Mouse (Mus musculus) cerebellum, adult 11 months (tissue): ENCODE data around the gene Cmklr1.
A peak's percentile ranks its signal among the peaks of the same experiment; 100 is the strongest.

ENCODE experiments used
- DNase-seq: peaks from one replicate; pipeline ENCODE4 v3.0.0; 2022

The Cmklr1 gene

DNA sequence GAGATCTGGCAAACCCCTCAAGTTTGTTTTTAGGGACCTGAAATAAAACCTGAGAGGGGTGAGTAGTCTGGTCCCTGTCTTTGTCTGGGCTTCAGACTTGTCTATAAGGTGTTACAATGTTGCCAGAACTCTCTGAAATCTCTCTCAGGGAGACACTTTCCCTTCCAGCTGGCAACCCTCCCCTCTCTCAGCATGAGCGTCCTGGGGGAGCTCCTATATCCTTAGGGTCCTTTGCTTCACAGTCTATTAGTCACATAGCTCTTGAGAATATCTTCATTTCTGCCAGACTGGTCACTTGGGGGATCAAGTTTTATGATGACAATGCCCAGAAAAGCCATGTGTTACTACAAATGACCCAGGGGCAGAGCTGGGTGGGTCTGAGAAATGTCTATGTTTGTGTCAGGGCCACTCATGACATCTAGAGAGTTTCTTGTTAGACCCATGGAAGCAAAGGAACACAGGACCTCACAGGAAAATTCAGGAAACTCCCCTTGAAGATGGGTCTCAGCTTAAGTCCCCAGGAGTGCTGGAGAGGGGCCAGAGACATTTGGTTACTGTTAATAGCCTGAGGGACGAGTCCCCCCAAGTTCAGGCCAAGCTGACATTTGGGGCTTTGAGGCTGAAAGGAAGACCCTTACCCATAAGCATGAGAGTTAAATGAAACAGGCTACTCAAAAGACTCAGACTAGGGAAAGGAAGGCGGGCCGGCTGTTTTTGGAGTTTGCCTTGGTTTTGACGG, 66.6 kb downstream of the Cmklr1 start:
- DNase-seq = no peak

DNA sequence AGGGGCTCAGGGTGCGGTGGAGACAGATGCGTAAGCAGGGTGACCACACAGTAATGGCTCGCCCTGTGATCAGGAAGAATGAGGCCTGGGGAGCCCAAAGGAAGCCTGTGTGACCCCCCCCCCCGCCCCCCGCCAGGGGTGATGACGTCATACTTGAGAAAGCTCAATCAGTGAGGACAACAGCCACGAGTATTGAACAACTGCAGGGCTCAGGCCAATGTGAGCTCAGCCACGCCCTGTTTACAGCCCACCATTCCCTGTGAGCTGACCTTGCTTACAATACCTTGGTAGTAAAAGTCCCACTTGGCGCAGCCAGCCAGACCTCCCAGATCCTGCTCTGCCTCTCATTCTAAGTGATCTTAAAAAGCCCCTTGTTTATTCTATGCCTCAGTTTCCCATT, 69.4 kb downstream of the Cmklr1 start:
- DNase-seq = no peak

DNA sequence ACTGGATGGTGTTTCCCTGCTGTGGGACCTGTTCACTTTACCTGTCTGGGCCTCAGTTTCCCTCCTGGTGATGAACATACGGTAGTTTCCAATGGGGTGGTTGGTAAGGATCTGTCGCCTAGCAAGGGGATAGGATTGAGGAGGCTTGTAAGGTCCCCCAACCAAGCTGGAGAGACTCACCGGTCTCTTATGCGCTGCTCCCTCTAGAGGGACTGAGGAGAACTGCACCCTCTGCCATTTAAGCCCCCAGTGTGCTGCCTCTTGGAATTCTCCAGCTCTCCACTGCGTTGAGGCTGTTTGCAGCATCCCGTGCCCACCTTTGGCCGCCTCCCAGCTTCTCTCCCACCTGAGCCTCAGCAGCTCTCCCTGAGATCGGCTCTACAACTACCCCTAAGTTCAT, 70.0 kb downstream of the Cmklr1 start:
- no peak for DNase-seq

DNA sequence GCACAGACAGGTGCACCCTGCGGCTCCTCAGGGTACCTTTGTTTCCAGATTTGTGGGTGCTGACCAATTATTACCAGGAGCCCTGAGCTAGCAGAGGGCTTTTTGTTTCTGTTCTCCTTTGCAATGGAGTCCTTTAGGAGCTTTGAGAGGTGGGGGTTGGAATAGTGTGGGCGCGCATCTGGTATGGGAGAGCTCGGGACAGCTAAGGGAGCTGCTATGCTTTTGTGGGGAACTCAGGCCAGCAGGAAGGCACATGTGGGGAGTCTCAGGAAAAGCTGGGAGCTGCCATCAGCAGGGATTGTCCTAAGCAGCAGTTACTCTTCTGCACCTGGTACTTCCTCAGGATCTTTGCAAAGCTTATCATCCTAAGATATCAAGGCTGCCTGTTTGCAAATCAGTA, 71.1 kb downstream of the Cmklr1 start:
- no peak for DNase-seq

DNA sequence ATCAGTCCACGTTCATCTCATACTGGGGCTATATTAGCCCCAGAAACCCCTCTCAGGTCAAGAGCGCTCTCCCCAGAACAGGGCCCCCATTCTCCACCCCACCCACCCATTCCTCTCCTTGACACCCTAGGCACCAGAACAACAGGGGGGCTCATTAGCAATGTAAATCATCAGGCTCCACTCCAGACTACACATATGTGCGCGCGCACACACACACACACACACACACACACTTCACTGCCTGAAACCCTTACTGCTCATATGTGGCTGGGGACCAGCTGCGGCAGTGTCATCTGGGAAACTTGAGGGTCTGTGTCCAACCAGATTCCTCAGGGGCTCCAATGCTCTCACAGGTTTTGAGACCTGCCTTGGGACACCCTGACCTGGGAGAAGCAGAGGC, 71.8 kb downstream of the Cmklr1 start:
- no peak for DNase-seq

DNA sequence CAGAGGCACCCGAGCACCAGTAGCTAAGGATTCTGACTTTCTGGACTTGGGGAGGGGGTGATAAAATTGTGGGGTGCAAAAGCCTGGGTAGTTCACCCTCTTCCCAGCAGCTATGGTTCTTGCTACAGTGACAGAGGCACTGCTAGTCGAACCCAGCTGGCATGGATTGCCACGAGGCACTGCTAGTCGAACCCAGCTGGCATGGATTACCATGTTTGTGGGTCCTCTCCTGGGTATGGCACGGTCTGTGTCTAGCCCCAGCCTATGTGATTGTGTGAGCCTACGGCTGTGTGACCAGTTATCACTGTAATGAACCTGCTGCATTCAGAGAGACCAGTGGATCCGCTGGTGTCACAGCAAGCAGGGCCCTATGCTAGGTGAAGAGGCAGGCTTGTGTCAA, 72.7 kb downstream of the Cmklr1 start:
- DNase-seq = no peak

DNA sequence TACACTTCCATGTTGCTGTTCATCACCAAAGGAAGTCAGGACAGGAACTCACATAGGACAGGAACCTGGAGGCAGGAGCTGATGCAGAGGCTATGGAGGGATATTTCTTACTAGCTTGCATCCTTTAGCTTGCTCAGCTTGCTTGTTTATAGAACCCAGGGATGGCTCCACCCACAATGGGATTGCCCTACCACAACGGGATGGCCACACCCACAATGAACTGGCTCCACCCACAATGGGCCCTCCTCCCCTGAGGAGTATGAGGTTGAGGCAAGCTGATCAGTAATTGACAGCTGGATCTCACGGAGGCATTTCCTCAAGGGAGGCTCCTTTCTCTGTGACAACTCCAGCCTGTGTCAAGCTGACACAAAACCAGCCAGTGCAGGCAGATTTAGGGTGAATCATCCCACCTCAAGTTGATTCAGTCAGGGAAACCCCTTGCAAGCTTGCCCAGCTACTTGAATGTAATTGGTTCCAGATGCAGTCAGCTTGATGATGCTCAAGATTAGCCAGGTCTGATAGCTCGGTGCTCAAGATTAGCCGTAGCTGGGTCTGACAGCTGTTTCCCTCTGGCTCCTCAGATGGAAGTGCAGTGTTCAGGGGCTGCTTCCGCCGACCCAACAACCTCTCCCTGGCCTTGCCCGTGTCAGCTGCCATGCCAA, 80.0 kb downstream of the Cmklr1 start:
- DNase-seq = no peak

DNA sequence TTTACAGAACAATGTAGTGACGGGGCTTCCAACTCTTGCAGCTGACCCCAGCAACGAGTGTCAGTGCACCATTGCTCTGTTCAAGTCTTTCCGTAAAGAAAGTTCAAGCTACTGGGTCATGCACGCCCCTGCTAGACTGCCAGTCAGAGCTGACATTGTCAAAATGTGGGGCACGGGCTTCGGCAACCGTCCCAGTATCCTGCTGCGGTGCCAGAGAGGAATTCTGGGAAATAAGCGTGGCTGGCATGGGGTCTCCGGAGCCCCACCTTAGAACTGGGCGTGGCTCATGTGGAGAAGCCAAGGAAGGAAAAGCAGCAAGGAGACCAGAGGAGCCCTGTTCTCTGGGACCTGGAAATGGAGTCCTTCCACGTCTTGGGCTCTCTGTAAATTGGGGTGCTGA, 84.4 kb downstream of the Cmklr1 start:
- DNase-seq = no peak

DNA sequence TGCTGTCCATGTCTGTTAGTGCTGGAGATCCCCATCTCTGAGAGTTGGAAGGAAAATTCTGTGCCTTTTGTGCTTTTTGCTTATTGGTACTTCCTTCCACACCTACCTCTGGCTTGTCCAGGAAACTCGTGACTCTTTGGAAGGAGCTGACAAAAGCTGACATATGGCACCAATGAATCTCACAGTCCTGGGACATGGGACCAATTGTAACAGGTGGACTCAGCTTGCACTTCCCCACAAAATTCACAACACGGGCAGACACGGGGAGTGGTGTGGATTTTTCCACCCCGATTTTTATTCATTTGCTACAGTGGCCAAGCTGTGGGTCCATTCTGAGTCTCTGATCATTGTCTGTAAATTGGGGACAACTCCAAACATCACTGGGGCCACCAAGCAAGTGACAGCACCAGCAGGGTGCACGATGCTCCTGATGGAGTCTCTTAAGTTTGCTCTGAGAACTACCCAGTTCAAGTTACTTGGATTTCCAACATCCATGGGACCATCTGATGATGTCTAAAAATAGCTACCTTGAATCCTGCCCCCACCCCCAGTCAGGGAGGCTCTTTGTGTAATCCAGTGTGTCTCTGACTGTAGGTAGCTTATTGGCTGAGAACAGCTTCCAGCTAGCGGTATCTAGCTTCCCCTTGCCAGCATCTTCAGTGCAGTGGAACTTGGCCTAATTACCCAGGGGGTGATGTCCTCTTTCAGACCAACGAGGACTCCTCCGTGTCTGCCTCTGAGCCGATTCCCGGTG, 84.9 kb downstream of the Cmklr1 start:
- DNase-seq = peak; percentile 62

DNA sequence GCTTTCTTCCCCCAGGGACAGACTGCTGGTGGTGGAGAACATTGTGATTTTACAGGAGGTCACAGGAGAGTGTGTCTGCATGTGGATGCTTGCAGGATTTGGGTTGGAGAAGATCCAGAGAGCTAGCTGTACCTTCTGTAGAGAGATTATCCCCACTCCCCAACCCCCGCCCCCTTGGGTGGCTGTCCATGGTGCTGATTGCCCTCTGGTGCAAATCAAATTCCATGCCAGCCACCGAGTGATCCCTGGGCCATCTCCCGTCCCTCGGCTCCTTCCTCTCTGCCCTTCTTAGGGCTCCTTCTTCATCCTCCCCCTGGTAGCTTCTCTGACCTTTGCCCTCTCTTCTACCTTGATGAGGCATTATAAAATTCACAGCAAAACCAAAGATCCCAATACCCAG, 85.8 kb downstream of the Cmklr1 start:
- no peak for DNase-seq
